In genomic region chr4:123664951-123665661, GRCm38 (mm10) we compare ENCODE assay signal across 8 mouse cellular contexts. TPM values are rescaled to one million over a fixed set of nuclear protein-coding genes. Genes with fewer than 3 reads are reported as not detected.
A peak's percentile ranks its signal among the peaks of the same experiment; 100 is the strongest.
DNase-seq lines count a peak whose midpoint lies in the region; ATAC-seq and TF ChIP-seq lines count a peak whose summit lies in the region.

No protein-coding gene starts in this region.

- H3K36me3 ChIP-seq in forebrain, embryonic 14.5 days (ENCODE audit: control insufficient read depth, insufficient read depth, low read length) = no peaks in the 10 kb centered on the region
- no peaks in the 10 kb centered on the region for H3K36me3 ChIP-seq in intestine, postnatal 0 days (ENCODE audit: control insufficient read depth, insufficient read depth)
- H3K36me3 ChIP-seq in lung, embryonic 16.5 days (ENCODE audit: control insufficient read depth, insufficient read depth, low read length) = no peaks in the 10 kb centered on the region

- H3K4me2 ChIP-seq in forebrain, embryonic 14.5 days (ENCODE audit: low read length) = peak overlapping the region; percentile 82
- peak overlapping the region; percentile 97 for H3K4me2 ChIP-seq in intestine, postnatal 0 days (replicated peaks; ENCODE audit: low read depth)
- peak overlapping the region; percentile 72 for H3K4me2 ChIP-seq in lung, embryonic 16.5 days (ENCODE audit: low read depth, low read length)

- peaks cover 49% of the 10 kb centered on the region for H3K4me1 ChIP-seq in forebrain, embryonic 14.5 days (ENCODE audit: control insufficient read depth, insufficient read depth, low read length)
- no peaks in the 10 kb centered on the region for H3K4me1 ChIP-seq in intestine, postnatal 0 days (replicated peaks; ENCODE audit: control insufficient read depth, insufficient read depth, low read length)
- H3K4me1 ChIP-seq in lung, embryonic 16.5 days (replicated peaks; ENCODE audit: control insufficient read depth, insufficient read depth, low read length) = peaks cover 31% of the 10 kb centered on the region

- H3K27me3 ChIP-seq in forebrain, embryonic 14.5 days (replicated peaks; ENCODE audit: control insufficient read depth, insufficient read depth, low read length) = no peaks in the 10 kb centered on the region
- H3K27me3 ChIP-seq in intestine, postnatal 0 days (replicated peaks; ENCODE audit: control insufficient read depth, insufficient read depth, low read length) = no peaks in the 10 kb centered on the region
- no peaks in the 10 kb centered on the region for H3K27me3 ChIP-seq in lung, embryonic 16.5 days (ENCODE audit: control insufficient read depth, insufficient read depth, low read depth, low read length)

- peak; percentile 15; the same call in 1 of the 2 replicates for TF ChIP-seq CTCF in intestine, postnatal 0 days (IDR thresholded peaks at IDR 0.05; ENCODE audit: low read depth)

- peak overlapping the region; percentile 99 for H3K9ac ChIP-seq in forebrain, embryonic 14.5 days (ENCODE audit: low read length)
- peak overlapping the region; percentile 95 for H3K9ac ChIP-seq in intestine, postnatal 0 days (ENCODE audit: low read depth, low read length)
- H3K9ac ChIP-seq in lung, embryonic 16.5 days (ENCODE audit: low read length) = peak overlapping the region; percentile 97

- ATAC-seq in forebrain, embryonic 14.5 days = peak; percentile 19
- peak; percentile 48 for ATAC-seq in intestine, postnatal 0 days
- ATAC-seq in lung, embryonic 16.5 days (ENCODE audit: low read depth) = peak; percentile 11; the same call in 1 of the 2 replicates

- H3K9me3 ChIP-seq in forebrain, embryonic 14.5 days (replicated peaks; ENCODE audit: control insufficient read depth, low read length) = no peaks in the 10 kb centered on the region
- no peaks in the 10 kb centered on the region for H3K9me3 ChIP-seq in intestine, postnatal 0 days (ENCODE audit: control insufficient read depth)
- H3K9me3 ChIP-seq in lung, embryonic 16.5 days (ENCODE audit: control insufficient read depth, low read length) = no peaks in the 10 kb centered on the region

- peak overlapping the region; percentile 99 for H3K27ac ChIP-seq in forebrain, embryonic 14.5 days (ENCODE audit: low read depth, low read length)
- peak overlapping the region; percentile 96 for H3K27ac ChIP-seq in intestine, postnatal 0 days (ENCODE audit: low read depth, low read length)
- H3K27ac ChIP-seq in lung, embryonic 16.5 days (ENCODE audit: low read length) = peak overlapping the region; percentile 98

- H3K4me3 ChIP-seq in forebrain, embryonic 14.5 days (ENCODE audit: low read depth, low read length) = peak overlapping the region; percentile 92
- H3K4me3 ChIP-seq in intestine, postnatal 0 days (ENCODE audit: low read depth, low read length) = peak overlapping the region; percentile 82
- peak overlapping the region; percentile 96 for H3K4me3 ChIP-seq in lung, embryonic 16.5 days (ENCODE audit: low read length)

- DNase-seq in heart, adult 18-20 months = peak; percentile 28 to 66
- no peak for DNase-seq in heart, adult 8-10 months (ENCODE audit: low spot score)
- DNase-seq in adrenal gland, adult 18-20 months (ENCODE audit: low spot score in 2 of 2) = peak; percentile 51
- DNase-seq in forebrain, embryonic 14.5 days (ENCODE audit: low spot score) = peak; percentile 65
- peak; percentile 69 for DNase-seq in retina, embryonic 14.5 days (ENCODE audit: low spot score)
- DNase-seq in layer of hippocampus, adult 8-10 months (ENCODE audit: low spot score in 2 of 2) = no peak

- under 1% methylated on average over 58 of the region's 58 CpGs for WGBS in forebrain, embryonic 14.5 days
- under 1% methylated on average over 56 of the region's 58 CpGs for WGBS in intestine, postnatal 0 days
- WGBS in lung, embryonic 16.5 days = 0% methylated on average over 40 of the region's 58 CpGs

RNA-seq across cellular contexts. Expression of gene Macf1, which starts 19.1 kb away (rescaled TPM):
- 100 to 1,000 TPM; 224 to 229 TPM for total RNA-seq in heart, adult 18-20 months (2021)
- 100 to 1,000 TPM; 223 to 243 (median 241) TPM for total RNA-seq in heart, adult 8-10 months (2022)
- 100 to 1,000 TPM; 108 to 123 TPM for total RNA-seq in adrenal gland, adult 18-20 months (2021)
- polyA plus RNA-seq in forebrain, embryonic 14.5 days (2014; fragmentation: Nextera tagmentation; extraction: Ambion mirVana) = 76.5 and 101 TPM in 2 replicates
- 17.3 and 22.8 TPM in 2 replicates for polyA plus RNA-seq in intestine, postnatal 0 days (2015; fragmentation: Nextera tagmentation; extraction: Ambion mirVana)
- polyA plus RNA-seq in lung, embryonic 16.5 days (2015; fragmentation: Nextera tagmentation; extraction: Ambion mirVana) = 77.8 and 89.5 TPM in 2 replicates
- total RNA-seq in layer of hippocampus, adult 8-10 months (2022) = 100 to 1,000 TPM; 235 to 265 (median 249) TPM

RNA-seq across cellular contexts. Expression of gene Ndufs5, which starts 52.9 kb away (rescaled TPM):
- total RNA-seq in heart, adult 18-20 months (2021) = 100 to 1,000 TPM; 457 to 469 TPM
- total RNA-seq in heart, adult 8-10 months (2022) = 100 to 1,000 TPM; 391 to 483 (median 438) TPM
- total RNA-seq in adrenal gland, adult 18-20 months (2021) = 100 to 1,000 TPM; 244 to 304 TPM
- 397 and 481 TPM in 2 replicates for polyA plus RNA-seq in forebrain, embryonic 14.5 days (2014; fragmentation: Nextera tagmentation; extraction: Ambion mirVana)
- polyA plus RNA-seq in intestine, postnatal 0 days (2015; fragmentation: Nextera tagmentation; extraction: Ambion mirVana) = 370 and 395 TPM in 2 replicates
- 294 and 297 TPM in 2 replicates for polyA plus RNA-seq in lung, embryonic 16.5 days (2015; fragmentation: Nextera tagmentation; extraction: Ambion mirVana)
- 100 to 1,000 TPM; 145 to 182 (median 170) TPM for total RNA-seq in layer of hippocampus, adult 8-10 months (2022)

Comparison
In these comparisons a context has a peak if more than half of its experiments do, and no peak if none do; other contexts are left out.
1. DNase-seq: peak in heart, adult 18-20 months (2 of 2), adrenal gland, adult 18-20 months (2 of 2), forebrain, embryonic 14.5 days (single experiment) and retina, embryonic 14.5 days (single experiment); none in heart, adult 8-10 months (single experiment) and layer of hippocampus, adult 8-10 months (0 of 2).
2. Peak in every context shown above with its lines, with median percentiles within 50 percentile points of each other: ATAC-seq, H3K27ac ChIP-seq, H3K4me2 ChIP-seq, H3K4me3 ChIP-seq and H3K9ac ChIP-seq.